Mouse (Mus musculus) intestine, embryonic 16.5 days (tissue): ENCODE measurements at regions not wholly inside any gene's neighbourhood (a gene's known extent, or its start where the extent isn't known, plus 50 kb on each side); places are given as distances from the start of the nearest gene placed in this dataset.

Source experiments
- ATAC-seq: fragments of 200-750 bp; cut with Nextera tagmentation; 2 replicates; pipeline ENCODE4 v1.8.0; 2017; ENCODE audit warnings: moderate TSS enrichment, moderate library complexity
- H3K27ac ChIP-seq: fragments of 300-500 bp; sonication (generic); 2 replicates; pipeline ENCODE4 v1.5.1; 2014; ENCODE audit warnings: mild to moderate bottlenecking, low read length
- H3K27me3 ChIP-seq: fragments of 300-500 bp; sonication (generic); replicated peaks from 2 replicates; pipeline ENCODE4 v1.6.1; 2014; ENCODE audit warnings: low read length, control low read depth, mixed read lengths; ENCODE audit not compliant: control insufficient read depth, insufficient read depth
- H3K36me3 ChIP-seq: fragments of 300-500 bp; sonication (generic); 2 replicates; pipeline ENCODE4 v1.6.1; 2014; ENCODE audit warnings: low read length, control low read depth; ENCODE audit not compliant: control insufficient read depth, insufficient read depth
- H3K4me1 ChIP-seq: fragments of 300-500 bp; sonication (generic); 2 replicates; pipeline ENCODE4 v1.6.1; 2014; ENCODE audit warnings: low read length, control low read depth, mixed read lengths; ENCODE audit not compliant: control insufficient read depth, insufficient read depth
- H3K4me2 ChIP-seq: fragments of 300-500 bp; sonication (generic); 2 replicates; pipeline ENCODE4 v1.6.1; 2014; ENCODE audit warnings: low read depth, low read length, control low read depth
- H3K4me3 ChIP-seq: fragments of 300-500 bp; sonication (generic); 2 replicates; pipeline ENCODE4 v1.5.1; 2014; ENCODE audit warnings: mild to moderate bottlenecking, low read length
- H3K9ac ChIP-seq: fragments of 300-500 bp; sonication (generic); 2 replicates; pipeline ENCODE4 v1.6.1; 2014; ENCODE audit warnings: low read depth, low read length
- H3K9me3 ChIP-seq: fragments of 300-500 bp; sonication (generic); 2 replicates; pipeline ENCODE4 v1.6.1; 2016; ENCODE audit warnings: low read length, control low read depth; ENCODE audit not compliant: control insufficient read depth
- WGBS: fragments of 180-500 bp; shearing (Covaris S2); extraction: QIAGEN DNeasy Blood & Tissue Kit; methylation state at CpG from one replicate; pipeline ENCODE4 v1.1.7; 2014; 5-methylcytosine and 5-hydroxymethylcytosine counted together

- Histone ChIP-seq H3K4me3 (no peak overlapping the region), H3K4me2 (no peak overlapping the region), H3K27me3 (no peaks in the 10 kb centered on the region), H3K4me1 (peaks cover 4% of the 10 kb centered on the region; the same call in 1 of the 2 replicates), H3K36me3 (no peaks in the 10 kb centered on the region), H3K27ac (no peak overlapping the region), H3K9ac (no peak overlapping the region), H3K9me3 (no peaks in the 10 kb centered on the region)
- no peak for ATAC-seq
- WGBS: 73% methylated on average over 12 of the region's 12 CpGs
Measured at GRCm38 (mm10) chr6:50011071-50011470, 99.0 kb upstream of the Mpp6 start.

GRCm38 (mm10) chr6:50011746-50012453, 98.1 kb upstream of the Mpp6 start:
- no peaks in the 10 kb centered on the region for H3K27me3 ChIP-seq
- ATAC-seq: no peak
- 61% methylated on average over 5 of the region's 5 CpGs for WGBS

GRCm38 (mm10) chr6:50013067-50013466, 97.0 kb upstream of the Mpp6 start:
- H3K9ac ChIP-seq: no peak overlapping the region
- no peaks in the 10 kb centered on the region for H3K9me3 ChIP-seq
- H3K4me2 ChIP-seq: no peak overlapping the region
- no peaks in the 10 kb centered on the region for H3K36me3 ChIP-seq
- peaks cover 4% of the 10 kb centered on the region; the same call in 1 of the 2 replicates for H3K4me1 ChIP-seq
- WGBS: 63% methylated on average over 5 of the region's 5 CpGs
- ATAC-seq: no peak
- H3K4me3 ChIP-seq: no peak overlapping the region
- H3K27ac ChIP-seq: no peak overlapping the region
- H3K27me3 ChIP-seq: no peaks in the 10 kb centered on the region

More at GRCm38 (mm10) chr6:50011746-50012453, 98.1 kb upstream of the Mpp6 start:
- no peak overlapping the region for H3K27ac ChIP-seq
- H3K4me3 ChIP-seq: no peak overlapping the region
- peaks cover 4% of the 10 kb centered on the region; the same call in 1 of the 2 replicates for H3K4me1 ChIP-seq
- no peak overlapping the region for H3K4me2 ChIP-seq
- no peaks in the 10 kb centered on the region for H3K9me3 ChIP-seq
- no peak overlapping the region for H3K9ac ChIP-seq
- no peaks in the 10 kb centered on the region for H3K36me3 ChIP-seq

- ATAC-seq: no peak
- Histone ChIP-seq H3K9ac (no peak overlapping the region), H3K36me3 (no peaks in the 10 kb centered on the region), H3K4me3 (no peak overlapping the region), H3K9me3 (no peaks in the 10 kb centered on the region), H3K27me3 (no peaks in the 10 kb centered on the region), H3K4me2 (no peak overlapping the region), H3K4me1 (peaks cover 4% of the 10 kb centered on the region; the same call in 1 of the 2 replicates), H3K27ac (no peak overlapping the region)
- WGBS: 83% methylated on average over 7 of the region's 7 CpGs
Measured at GRCm38 (mm10) chr6:50013842-50014241, 96.2 kb upstream of the Mpp6 start.

- H3K27ac ChIP-seq: no peak overlapping the region
- no peaks in the 10 kb centered on the region for H3K9me3 ChIP-seq
- no peak overlapping the region for H3K9ac ChIP-seq
- H3K4me2 ChIP-seq: no peak overlapping the region
- ATAC-seq: no peak
- H3K36me3 ChIP-seq: no peaks in the 10 kb centered on the region
- WGBS: 92% methylated on average over 6 of the region's 6 CpGs
- H3K4me1 ChIP-seq: no peaks in the 10 kb centered on the region
- H3K27me3 ChIP-seq: no peaks in the 10 kb centered on the region
- H3K4me3 ChIP-seq: no peak overlapping the region
Measured at GRCm38 (mm10) chr6:50027981-50028380, 82.1 kb upstream of the Mpp6 start.

GRCm38 (mm10) chr6:50029895-50030515, 80.0 kb upstream of the Mpp6 start:
- no peaks in the 10 kb centered on the region for H3K27me3 ChIP-seq
- no peak overlapping the region for H3K4me2 ChIP-seq
- H3K4me1 ChIP-seq: no peaks in the 10 kb centered on the region
- no peaks in the 10 kb centered on the region for H3K9me3 ChIP-seq
- H3K27ac ChIP-seq: no peak overlapping the region
- H3K36me3 ChIP-seq: no peaks in the 10 kb centered on the region
- no peak overlapping the region for H3K9ac ChIP-seq
- no peak overlapping the region for H3K4me3 ChIP-seq
- no peak for ATAC-seq
- 61% methylated on average over 10 of the region's 10 CpGs for WGBS

GRCm38 (mm10) chr6:50031356-50031755, 78.7 kb upstream of the Mpp6 start:
- Histone ChIP-seq H3K4me2 (no peak overlapping the region), H3K4me1 (no peaks in the 10 kb centered on the region), H3K9me3 (no peaks in the 10 kb centered on the region), H3K9ac (no peak overlapping the region), H3K27me3 (no peaks in the 10 kb centered on the region), H3K27ac (no peak overlapping the region), H3K4me3 (no peak overlapping the region), H3K36me3 (no peaks in the 10 kb centered on the region)
- WGBS: 70% methylated on average over 5 of the region's 5 CpGs
- ATAC-seq: no peak

GRCm38 (mm10) chr6:50032894-50033595, 77.0 kb upstream of the Mpp6 start:
- H3K4me1 ChIP-seq: no peaks in the 10 kb centered on the region
- H3K4me2 ChIP-seq: no peak overlapping the region
- H3K9me3 ChIP-seq: no peaks in the 10 kb centered on the region
- H3K36me3 ChIP-seq: no peaks in the 10 kb centered on the region
- H3K4me3 ChIP-seq: no peak overlapping the region
- no peaks in the 10 kb centered on the region for H3K27me3 ChIP-seq
- H3K9ac ChIP-seq: no peak overlapping the region
- no peak overlapping the region for H3K27ac ChIP-seq
- 55% methylated on average over 15 of the region's 15 CpGs for WGBS
- ATAC-seq: no peak

- Histone ChIP-seq H3K9me3 (no peaks in the 10 kb centered on the region), H3K4me1 (no peaks in the 10 kb centered on the region), H3K4me2 (no peak overlapping the region), H3K27me3 (no peaks in the 10 kb centered on the region), H3K9ac (no peak overlapping the region), H3K36me3 (no peaks in the 10 kb centered on the region), H3K27ac (no peak overlapping the region), H3K4me3 (no peak overlapping the region)
- no peak for ATAC-seq
- 37% methylated on average over 4 of the region's 4 CpGs for WGBS
Measured at GRCm38 (mm10) chr6:50037614-50038013, 72.4 kb upstream of the Mpp6 start.
